Mouse (Mus musculus): ENCODE results near the gene Set.
A peak's percentile ranks its signal among the peaks of the same experiment; 100 is the strongest.

GRCm38 (mm10) chr2:30073285-30073684 lies 16.1 kb downstream of the Set start:
- TF ChIP-seq E2F4 (IDR thresholded peaks at IDR 0.05; ENCODE audit: insufficient read depth) (no peak), POLR2A (IDR thresholded peaks at IDR 0.05; ENCODE audit: insufficient read length, low read depth) (peak; percentile 23)
